Mouse (Mus musculus) embryo, embryonic 11.5 days (tissue): ENCODE results near the gene Rnf25.

ENCODE experiments used
- DNase-seq: peaks from one replicate; pipeline ENCODE4 v3.0.0-alpha.2; 2012; ENCODE audit warnings: low read depth, low spot score

Rnf25 gene

DNA sequence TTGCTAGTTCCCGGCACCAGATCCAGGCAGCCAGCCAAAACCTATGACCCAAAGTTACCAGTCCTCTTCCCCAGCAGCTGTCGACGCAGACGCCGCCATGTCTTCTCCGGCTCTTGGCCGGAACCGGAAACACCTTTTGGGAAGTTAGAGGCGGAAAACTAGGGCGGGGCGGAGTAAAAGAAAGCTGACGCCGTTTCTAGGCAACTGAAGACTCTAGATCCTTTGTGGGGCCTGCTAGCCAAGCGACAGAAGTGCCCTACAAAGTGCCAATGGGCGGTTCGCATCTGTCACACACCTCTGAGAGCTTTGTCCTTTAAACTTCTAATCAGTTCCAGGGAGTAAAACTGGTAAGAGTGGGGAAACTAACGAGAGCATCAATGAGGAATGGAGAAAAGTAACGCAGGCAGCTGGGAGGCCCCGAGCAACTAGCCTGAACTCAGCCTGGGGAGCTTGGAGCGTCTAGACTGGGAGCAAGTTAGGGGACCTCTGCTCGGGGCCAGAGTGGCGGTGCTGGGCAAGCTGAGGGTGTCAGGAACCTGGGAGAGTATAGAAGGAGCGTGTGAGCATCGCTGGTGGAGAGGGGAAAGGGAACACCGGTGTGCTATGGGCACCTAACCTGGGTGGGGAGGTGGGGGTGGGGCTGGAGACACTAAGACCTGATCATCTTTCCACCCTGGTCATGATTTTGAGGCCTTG is at the start of gene Rnf25, which contains the start of gene Stk36:
TSS of gene Rnf25 (minus strand) at position 131 of the 696 bp plus-strand sequence.
TSS of gene Stk36 (plus strand) at position 179 of the 696 bp plus-strand sequence.
- peak; percentile 67 for DNase-seq

DNA sequence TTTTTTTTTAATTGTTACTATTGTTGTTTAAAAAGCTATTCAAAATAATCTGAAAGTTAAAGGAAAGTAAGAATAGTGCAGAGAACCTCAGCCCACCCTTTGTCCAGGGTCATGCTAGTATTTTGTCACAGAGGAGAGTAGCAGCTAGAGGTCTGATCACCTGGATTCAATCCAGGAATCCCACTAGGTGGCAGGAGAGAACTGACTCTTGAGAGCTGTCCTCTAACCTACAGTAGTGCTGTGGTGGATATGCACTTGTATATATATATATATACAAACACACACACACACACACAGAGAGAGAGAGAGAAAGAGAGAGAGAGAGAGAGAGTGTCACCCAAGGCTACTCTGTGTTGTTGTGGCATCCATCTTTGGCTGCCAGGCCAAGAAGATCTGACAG is 42.7 kb upstream of the Rnf25 start:
- no peak for DNase-seq

DNA sequence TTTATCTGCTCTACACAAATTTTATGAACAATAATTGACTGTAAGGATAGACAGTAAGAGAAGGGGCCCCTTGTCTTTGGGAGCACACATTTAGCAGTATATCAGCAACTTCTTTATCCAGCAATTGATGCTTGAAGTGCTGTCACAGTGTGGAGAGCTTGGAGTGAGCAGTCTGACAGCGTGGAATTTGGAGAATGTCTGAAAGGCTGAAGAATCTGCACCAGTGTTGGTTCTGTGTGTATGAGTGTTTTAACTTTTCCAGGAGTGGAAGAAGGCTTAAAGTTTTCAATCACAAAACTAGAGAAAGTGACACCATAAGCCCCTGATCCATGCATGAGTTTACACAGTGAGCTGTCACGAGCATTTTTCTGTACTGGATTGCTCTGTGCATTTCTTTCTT is 42.3 kb upstream of the Rnf25 start:
- DNase-seq = no peak

DNA sequence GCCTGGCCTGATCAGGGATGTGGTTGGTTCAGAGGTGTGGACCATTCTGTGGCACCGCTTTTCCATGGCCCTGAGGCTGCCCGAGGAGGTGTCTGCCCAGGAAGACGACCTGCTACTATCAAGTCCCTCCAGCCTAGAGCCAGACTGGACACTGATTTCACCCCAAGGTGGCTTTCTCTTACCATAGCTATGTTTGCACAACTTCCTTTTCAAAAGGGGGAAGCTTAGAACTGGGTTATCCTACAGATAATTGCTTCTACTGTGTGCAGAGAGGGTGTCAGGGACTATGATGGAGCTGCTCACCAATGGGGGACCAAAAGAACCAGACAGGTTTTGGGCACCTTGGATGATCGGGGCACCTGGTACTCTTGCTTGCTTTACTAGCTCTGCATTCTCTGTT is 31.5 kb upstream of the Rnf25 start:
- DNase-seq = no peak

DNA sequence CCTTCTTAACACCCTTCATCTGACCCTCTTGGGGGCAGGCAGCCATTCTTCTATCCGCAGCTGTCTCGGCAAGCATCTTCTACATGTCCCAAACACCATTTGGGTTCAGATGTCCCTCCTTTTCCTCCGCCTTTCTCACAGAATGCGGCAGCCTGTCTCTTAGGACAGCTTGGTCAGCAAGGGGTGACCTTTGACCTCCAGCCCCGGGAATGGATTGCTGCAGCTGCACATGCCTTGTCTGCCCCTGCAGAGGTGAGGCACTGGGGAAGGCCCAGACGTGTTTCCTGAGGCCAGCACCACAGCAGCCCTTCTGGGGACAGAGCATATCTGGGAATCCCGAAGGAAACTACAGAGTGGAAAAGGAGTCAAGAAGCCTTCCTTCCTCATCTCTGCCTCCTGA is 26.8 kb upstream of the Rnf25 start:
- no peak for DNase-seq

DNA sequence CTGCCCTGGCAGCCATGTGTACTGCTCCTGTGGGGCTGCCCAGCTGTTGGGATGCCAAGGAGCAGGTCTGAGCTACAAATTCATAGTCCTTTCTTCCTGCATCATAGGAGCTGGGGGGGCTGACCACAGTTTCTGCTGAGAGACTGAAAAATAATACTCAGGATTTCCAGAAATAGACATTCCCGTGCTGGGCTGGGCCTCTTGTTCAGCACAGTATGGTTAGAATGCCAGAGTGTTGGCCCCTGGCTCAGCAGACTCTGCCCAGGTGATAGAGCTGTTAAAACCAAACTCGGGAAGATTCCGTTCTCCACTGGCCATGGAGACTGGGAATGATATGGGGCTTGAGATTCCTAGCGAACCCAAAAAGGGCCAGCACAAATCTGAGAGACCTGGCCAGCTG is 24.9 kb upstream of the Rnf25 start:
- no peak for DNase-seq

DNA sequence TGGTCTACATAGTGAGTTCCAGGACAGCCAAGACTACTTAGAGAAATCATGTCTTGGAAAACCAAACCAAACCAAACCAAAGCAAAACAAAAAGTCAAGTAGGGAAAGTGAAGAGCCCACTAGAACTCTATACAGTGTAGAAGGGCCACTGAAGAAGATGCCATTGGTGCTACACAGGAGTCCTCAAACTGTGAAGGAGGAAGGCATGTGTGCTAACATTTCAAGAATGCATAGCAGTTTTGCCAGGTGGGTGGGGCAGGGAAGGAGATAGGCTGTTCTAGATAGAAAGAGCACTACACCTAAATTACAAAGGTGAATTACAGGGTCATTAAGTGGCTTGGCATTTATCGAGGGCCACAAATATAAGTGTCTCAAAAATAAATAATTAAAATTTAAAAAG is 23.0 kb upstream of the Rnf25 start:
- no peak for DNase-seq

DNA sequence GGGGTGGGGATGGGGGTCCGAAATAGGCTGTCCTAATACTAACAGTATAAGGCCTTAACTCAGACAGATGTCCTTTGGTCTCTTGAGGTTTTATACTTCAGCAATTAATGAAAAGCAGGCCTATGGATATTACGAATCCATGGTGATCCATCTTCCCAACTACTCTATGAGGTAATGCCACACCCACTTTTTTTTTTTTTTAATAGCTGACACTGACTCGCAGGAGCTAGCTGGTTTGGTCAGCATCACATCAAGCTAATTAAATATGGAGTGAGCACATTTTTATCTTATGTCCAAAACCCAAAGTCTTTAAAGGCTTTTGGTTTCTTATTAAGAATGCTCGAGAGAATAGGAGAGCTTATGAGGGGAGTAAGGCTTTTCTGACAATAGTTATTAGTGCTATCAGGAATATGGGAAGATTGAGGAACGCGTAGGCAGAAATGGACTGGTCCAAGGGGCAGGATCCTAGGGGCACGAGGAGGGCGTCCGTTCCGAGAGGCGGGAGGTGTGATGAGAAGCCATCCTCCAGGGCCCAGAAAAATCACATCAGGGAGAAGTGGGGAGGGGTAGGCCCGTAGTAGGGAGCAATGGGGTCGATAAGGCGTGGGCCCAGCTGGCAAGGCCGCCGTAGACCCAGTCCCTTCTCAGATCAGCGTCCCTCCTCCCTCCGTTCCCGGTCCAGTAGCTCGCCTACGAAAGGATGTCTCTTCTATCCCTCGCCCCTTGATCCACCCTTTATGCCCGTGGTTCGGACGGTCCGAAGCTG is 513 bp downstream of the Rnf25 start:
- no peak for DNase-seq

DNA sequence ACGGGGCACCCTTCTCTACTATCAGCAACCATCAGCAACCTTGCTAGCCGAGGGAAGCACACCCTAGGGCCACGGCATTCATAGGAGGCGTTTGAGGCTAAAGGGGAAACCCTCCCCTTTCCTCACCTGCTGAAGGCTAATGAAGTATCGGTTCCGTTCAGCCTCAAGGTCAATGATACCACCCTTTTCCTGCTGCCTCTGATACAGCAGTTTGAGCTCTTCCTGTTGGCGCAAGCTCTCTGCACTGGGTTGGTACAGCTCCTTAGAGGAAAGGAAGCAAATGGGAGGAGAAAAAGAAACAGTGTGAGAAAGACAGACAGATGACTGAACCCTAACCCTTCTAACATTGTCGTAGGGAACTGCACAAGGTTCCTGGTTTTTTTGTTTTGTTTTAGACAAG is 6.8 kb downstream of the Rnf25 start:
- DNase-seq = no peak

DNA sequence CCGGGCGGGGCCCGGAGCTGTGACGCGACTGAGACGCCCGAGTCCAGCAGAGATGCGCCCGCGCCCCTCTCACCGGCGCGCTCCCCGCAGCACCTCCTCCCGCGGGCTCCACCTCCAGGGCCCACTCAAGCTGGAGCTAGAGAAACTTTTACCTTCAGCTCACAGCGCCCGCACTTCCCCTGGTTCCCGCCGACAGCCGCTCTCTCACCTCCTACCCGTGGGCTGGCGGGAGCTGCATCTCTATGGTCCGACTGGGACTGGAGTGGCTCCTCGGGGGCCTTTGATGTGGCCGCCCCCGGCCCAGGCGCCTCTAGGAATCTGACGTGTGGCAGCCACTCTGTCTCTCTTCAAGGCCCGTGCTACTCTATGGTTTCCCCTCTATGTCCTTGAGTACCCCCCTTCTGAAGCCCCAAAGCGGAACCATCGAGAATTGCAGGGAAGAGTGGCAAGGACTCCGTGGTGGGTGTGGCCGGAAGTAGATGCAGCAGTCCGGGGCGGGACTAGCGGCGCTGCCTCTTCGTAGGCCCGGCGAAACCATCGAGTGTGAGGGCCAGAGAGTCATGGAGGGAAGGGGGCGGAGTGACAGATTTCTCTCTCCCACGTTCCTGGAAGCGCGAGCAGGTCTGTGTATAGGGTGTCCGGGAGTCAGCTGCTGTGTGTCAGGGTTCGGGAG is 13.3 kb downstream of the Rnf25 start, which contains the start of the genes Zfp142 and Bcs1l:
TSS of gene Zfp142 (minus strand) at position 474 of the 673 bp plus-strand sequence.
TSS of gene Bcs1l (plus strand) at position 517 of the 673 bp plus-strand sequence.
- DNase-seq = peak; percentile 98

DNA sequence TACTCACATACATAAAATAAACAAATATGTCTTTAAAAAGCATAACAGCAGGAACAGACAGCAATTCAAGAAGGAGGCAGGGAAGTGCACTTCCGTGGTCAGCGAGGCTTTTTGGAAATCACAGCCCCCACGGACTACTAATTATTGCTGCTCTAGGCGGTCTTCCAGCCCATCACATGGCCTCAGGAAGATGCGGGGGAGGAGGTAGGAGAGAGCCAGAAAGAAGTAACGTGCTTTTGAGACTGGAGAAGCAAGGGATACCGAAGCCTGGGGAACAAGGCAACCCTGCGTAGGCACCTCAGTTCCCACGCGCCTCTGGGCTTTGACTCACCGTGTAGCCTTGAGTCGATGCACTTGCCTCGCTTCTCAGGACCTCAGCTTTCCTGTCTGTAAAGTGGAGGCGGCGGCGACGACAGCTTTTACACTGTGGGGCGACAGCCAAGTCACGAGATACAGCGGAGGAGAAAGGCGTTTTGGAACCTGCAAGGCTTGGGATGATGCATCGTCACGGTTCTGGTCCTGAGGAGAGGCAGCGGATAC is 13.9 kb downstream of the Rnf25 start:
- no peak for DNase-seq

DNA sequence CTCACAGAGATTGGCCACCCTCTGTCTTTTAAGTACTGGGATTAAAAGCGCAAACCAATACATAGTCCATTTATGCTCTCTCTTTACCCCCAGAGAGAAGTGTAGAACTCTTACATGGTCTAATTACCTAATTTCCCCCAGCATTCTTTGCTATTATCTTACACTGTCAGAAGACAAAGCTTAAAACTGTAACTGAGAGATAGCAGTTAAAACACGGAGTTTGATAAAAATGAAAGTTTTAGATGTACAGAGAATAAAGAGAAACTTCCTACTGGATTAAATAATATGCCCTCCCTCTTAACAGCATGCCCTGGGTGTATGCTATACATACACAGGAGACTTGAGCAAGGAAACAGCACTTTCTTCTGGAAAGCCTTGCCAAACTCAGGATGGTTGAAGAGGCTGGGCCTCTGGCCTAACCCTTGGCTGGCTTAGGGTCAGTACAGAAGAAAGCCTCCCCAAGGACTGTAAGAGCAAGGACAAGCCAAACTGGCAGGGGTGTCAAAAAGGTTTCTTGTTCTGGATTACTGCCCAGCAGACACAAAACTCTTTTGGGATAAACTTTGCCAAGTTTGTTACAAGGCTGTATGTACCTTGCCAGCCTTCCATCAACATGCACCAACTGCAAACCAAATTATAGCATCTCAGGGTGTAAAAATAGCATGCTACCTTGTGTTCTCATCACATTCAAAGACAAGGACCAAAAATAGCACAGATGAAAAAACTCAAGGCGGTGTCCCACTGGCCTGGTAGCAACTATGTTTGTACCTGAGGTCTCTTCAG is 16.4 kb downstream of the Rnf25 start:
- no peak for DNase-seq

DNA sequence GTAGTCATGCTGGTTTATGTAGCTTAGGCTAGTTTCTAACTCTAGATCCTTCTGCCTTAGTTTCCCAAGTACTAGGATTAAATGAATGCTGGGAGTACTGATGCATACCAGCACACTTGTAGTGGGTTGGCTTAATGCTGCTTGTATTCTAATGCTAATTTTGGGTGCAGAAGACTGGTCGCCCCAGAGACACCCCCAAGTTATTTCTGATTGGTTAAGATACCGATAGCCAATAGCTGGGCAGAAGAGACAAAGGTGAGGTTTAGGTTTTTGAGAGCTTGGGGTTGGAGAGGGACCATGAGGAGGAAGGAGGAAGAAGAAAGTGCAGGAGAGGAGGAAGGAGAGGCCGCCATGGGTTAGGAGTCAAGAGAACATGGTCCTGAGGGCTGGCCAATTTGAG is 18.6 kb downstream of the Rnf25 start:
- DNase-seq = no peak

DNA sequence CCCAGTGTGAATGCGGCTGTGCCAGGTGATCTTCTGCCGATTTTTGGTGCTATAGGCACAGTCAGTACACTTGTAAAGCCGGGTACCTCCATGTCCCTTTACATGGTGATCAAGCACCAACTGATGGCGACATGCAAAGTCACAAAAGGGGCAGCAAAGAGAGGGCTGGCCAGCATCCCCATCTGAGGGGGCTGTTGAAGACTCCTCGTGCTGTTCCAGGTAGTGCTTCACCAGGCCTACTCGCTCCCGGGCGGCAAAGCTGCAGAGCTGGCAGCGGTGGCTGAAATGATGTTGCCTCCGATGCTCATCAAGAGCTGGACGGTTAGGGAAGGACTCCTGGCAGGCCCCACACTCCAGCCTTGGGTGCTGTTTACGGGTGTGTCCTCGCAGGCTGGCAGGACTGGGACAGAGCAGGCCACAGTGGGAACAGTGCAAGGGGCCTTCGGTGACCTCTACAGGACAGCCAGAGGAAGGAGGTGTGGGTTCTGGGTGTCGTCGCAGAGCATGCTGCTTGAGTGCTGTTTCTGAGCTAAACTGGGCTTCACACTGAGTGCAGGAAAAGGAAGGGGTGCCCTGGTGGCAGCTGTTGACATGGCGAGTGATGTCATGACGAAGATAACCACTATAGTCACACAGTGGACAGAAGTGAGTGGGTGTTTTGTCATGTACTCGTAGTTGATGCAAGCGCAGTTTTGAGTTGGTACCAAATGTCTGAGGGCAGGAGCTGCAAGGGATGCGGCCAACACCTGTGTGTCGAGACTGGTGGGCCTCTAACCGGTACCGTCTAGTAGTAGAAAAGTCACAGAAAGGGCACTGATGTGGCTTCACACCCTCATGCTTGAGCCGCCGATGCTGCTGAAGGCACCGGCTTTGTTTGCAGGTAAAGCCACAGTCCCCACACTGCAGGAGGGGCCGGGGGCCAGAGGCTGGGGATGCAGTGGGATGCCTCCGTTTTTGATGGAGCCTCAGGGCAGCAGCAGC is 31.2 kb downstream of the Rnf25 start:
- no peak for DNase-seq

DNA sequence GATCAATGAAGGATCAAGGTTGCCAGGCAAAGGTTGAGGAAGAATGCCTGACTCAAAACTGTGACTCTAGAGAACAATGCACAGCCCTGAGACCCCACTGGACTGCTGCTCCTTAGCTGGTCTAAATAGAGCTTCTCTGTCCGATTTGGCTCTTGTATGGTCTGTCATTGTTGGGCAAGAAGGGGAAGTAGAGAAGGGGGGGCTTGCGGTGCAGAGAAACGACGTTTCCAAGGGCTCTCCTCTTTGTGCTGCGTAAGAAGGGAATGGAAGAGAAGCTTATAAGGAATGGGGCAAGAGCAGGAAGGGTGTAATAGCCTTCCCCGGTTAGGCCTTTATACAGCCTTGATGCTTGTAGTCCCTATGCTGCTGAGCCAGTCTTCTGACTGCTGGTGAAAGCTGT is 35.4 kb downstream of the Rnf25 start:
- no peak for DNase-seq

DNA sequence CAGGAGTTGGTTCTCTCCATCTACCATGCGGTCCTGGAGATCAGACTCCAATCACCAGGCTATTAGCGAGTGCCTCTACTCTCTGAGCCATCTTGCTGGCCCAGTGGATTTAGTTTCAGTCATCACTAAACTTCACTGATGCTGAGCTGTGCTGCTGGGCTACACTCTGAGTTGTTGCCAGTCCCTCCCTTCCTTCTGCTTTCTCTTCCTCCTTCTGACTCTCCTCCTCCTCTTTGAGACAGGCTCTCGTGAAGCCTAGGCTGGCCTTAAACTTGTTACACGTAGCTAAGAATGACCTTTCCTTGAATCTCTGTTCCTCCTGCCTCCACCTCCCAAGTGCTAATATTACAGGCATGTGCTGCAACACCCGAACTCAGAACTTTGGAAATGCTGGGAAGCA is 42.1 kb downstream of the Rnf25 start:
- DNase-seq = no peak

DNA sequence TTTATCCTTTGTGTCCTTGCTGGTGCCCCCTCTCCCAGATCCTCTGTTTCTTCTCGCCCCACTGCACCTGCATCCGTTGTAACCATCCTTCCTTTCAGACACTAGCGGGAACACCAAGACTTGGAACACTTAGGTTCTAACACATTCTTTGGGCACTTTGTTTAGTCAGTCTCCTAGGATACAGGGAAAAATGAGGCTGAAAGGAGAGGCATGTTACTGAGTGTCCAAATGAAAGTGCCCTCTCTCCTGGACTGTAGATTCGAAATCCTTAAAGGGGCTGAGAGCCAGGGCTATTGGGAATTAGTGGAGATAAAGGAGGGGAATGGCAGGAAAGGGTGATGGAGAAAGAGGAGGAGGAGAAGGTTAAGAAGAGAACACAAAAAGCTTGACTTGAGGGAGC is 57.0 kb downstream of the Rnf25 start, which contains the start of gene Usp37:
TSS of gene Usp37 (minus strand) at position 101 of the 400 bp plus-strand sequence.
- DNase-seq = no peak
